Mouse (Mus musculus) stomach, adult 2 months (tissue): ENCODE results near the gene Ttc23l. TPM values are rescaled to one million over a fixed set of nuclear protein-coding genes. Genes with fewer than 3 reads are reported as not detected.

Source experiments
- polyA plus RNA-seq: library from polyadenylated mRNA; depleted of rRNA; stranded (reverse); fragments of >200 nt; gene quantifications from 2 replicates; pipeline ENCODE4 v1.2.3, GENCODE M21; 2012; rRNA removed

Gene Ttc23l
- not detected in 2 replicates for polyA plus RNA-seq

GRCm38 (mm10) chr15:10558465-10558864, at the start of gene Ttc23l:
TSS of gene Ttc23l (minus strand) at chr15:10558668.

DNA sequence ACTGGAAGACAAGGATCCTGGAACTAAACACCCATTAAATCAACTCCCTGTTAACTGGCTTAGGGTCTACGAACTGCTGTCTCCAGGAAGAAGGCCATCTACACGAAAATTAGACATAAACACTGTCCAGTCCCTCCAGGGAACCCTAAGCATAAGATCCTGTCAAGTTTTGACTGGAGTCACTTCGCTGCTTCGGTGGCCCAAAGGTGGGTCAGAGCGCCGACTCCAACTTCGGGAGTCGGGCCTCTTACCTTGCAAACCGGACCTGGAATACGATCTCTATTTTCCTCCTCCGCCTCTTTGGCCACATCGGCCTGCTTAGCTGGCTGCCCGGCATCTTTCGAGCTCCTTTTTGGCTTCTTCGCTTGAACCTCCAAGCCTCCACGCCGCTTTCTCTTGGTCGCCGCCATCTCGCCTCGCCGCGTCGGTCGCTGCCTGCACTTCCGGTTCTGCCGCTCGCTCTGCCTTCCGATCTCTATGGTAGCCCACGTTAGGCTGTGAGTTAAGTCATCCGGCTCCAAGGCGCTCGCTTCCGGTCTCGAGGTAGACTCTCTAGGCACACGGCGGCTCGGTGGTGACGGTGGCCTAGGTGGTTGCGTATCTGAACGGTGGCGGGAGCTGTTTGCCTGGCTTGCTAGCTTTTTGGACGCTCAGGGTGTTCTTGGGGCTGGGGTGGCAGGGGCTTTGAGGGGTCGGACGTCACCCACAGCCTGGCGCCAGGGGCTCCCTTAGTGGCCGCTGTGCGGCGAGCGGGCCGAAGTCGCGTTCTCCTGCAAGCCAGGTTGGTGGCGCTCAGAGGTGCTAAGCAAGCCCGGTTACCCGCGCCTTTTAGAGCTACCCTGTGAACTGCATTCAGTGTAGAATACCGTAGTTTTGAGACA, 72.7 kb downstream of the Ttc23l start, which contains the start of the genes Brix1 and Rad1:
Brix1 (minus strand) TSS at position 464 of the 881 bp plus-strand sequence.
Rad1 (plus strand) TSS at position 535 of the 881 bp plus-strand sequence.

GRCm38 (mm10) chr15:10470151-10470831, 88.2 kb downstream of the Ttc23l start, which contains the start of gene Dnajc21:
TSS of gene Dnajc21 (minus strand) at chr15:10470516.

Other genes with a start within 250 kb of the Ttc23l start
- gene Gm21973, start 233.3 kb downstream of the Ttc23l start, polyA plus RNA-seq, result not detected in 2 replicates
- not detected in 2 replicates for gene Agxt2, start 200.1 kb downstream of the Ttc23l start, polyA plus RNA-seq
- gene Dnajc21, start 88.2 kb downstream of the Ttc23l start, polyA plus RNA-seq, result 0.26 and 0.29 TPM in 2 replicates
- 0.12 and 0.14 TPM in 2 replicates for gene Brix1, start 72.7 kb downstream of the Ttc23l start, polyA plus RNA-seq
- gene Rad1, start 72.7 kb downstream of the Ttc23l start, polyA plus RNA-seq, result 1.3 and 1.6 TPM in 2 replicates
- gene Rai14, start 156.0 kb upstream of the Ttc23l start, polyA plus RNA-seq, result 0.65 and 0.87 TPM in 2 replicates